Mouse (Mus musculus): ENCODE data around the gene Trpc4ap. TPM values are rescaled to one million over a fixed set of nuclear protein-coding genes. Genes with fewer than 3 reads are reported as not detected.
"Not testable (repeated sequence)": the region's sequence is repeated elsewhere in the genome, so short reads cannot be mapped to it uniquely, and the experiment has no call there.

The Trpc4ap gene
- total RNA-seq, 2 experiments from 2014 or later: 130 to 146 TPM

DNA sequence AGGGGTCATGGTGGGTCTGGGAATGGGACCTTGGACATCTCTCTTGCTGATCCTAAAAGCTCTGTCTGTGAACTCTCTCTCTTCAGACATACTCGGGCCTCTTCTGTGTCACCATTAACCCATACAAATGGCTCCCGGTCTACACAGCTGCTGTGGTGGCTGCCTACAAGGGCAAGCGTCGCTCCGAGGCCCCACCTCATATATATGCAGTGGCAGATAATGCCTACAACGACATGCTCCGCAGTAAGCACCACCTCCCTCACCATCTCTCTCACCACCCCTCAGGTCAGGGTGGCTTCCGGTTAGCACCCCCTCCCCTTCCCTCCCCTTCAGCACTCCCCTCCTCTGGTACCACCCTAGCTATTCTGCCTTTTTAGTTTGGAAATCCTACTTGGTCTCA lies 78.2 kb downstream of the Trpc4ap start:
- no peak for DNase-seq

DNA sequence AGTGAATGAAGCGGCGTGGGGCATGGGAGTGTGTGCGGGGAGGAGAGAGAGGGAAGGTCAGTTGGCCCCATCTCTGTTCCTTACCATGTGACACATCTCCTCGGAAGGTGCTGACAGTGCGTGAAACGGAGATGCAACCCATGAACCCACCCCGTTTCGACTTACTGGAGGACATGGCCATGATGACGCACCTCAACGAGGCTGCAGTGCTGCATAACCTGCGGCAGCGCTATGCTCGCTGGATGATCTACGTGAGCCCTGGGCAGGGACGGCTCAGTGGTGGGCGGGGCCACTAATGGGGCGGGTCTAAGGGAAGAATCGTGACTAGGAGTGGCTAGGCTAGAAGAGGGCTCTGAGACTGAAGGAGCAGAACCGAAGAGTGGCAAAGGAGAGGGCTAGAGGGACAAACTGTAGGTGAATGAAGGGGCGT lies 78.8 kb downstream of the Trpc4ap start:
- DNase-seq: peak; percentile 86 to 89

GRCm38 (mm10) chr2:155611834-155612550 lies 80.2 kb downstream of the Trpc4ap start:
- no peak for DNase-seq

- no peak for DNase-seq
Measured at GRCm38 (mm10) chr2:155610978-155611377, 81.2 kb downstream of the Trpc4ap start, which contains the start of gene Myh7b. Gene Myh7b, plus strand, starts transcription at chr2:155611212.

- no peak for DNase-seq
Measured at GRCm38 (mm10) chr2:155606360-155606759, 85.8 kb downstream of the Trpc4ap start.

DNA sequence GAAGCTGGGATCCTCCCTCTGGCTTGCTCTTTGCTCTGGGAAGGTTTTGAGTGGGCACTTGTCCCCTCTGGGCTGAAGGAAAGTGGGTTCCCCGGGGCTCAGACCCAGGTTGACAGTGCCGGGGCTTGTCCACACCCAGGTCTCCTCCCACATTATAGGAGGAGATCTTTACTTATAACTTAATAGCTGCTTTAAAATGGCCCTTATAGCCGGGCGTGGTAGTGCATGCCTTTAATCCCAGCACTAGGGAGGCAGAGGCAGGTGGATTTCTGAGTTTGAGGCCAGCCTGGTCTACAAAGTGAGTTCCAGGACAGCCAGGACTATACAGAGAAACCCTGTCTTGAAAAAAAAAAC lies 87.0 kb downstream of the Trpc4ap start:
- DNase-seq: not testable (repeated sequence)

GRCm38 (mm10) chr2:155604560-155605235 lies 87.5 kb downstream of the Trpc4ap start:
- no peak for DNase-seq

GRCm38 (mm10) chr2:155603707-155604106 lies 88.5 kb downstream of the Trpc4ap start:
- no peak for DNase-seq

DNA sequence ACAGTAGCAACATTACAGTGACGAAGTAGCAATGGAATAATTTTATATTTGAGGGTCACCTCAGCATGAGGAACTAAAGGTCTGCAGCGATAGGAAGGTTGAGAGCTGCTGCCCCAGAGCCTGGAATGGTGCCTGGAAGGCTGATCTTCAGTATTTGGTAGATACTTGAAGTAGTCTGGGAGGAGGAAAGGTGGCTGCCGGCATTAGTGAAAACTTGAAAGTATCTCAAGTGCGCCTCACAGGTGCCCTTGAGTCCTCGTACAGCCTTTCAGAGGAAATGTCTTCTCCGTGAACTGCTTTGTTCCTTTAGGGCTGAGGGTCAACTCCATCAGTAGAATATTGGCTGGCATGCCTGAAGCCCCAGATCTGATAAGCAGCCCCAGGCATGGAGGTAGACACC lies 96.7 kb downstream of the Trpc4ap start:
- no peak for DNase-seq

GRCm38 (mm10) chr2:155592854-155593283 lies 99.3 kb downstream of the Trpc4ap start:
- no peak for DNase-seq

DNA sequence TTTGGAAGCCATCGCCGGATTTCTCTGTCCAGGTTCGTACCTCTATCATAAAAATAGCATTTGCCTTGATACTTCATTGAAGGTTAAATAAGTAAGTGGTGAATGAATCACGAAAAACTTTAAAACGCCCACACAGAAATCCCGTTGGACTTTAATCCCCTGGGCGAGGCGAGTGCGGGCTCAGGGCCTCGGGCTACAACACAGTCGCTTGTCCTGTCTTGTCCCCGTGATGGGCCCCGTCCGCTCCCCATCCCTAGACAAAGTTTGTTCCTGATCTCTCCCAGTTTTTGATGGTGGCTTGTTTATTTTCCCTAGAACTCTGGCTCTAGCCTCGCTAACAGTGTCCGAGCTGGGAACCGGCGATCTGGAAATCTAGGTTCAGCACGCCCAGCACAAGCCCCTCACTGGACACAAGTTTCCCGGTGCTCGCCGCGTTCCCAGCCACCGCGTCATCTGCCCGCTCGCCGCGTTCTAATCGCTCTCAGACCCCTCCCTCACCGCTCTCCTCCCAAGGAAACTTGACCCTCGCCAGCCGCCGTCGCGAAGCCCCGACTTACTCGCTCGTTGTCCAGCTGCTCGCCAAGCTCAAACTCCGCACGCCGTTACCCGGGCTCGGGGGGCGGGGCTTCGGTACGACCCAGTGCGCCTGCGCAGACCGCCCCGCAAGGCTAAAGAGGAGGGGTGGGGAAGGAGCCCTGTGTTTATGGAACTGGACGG lies 99.9 kb downstream of the Trpc4ap start, which contains the start of gene Gss:
Gss (minus strand) TSS at position 674 of the 717 bp plus-strand sequence.
- peak; percentile 100 for DNase-seq

GRCm38 (mm10) chr2:155591676-155592075 lies 100.5 kb downstream of the Trpc4ap start:
- peak in 1 of 2 experiments; percentile 25 for DNase-seq

GRCm38 (mm10) chr2:155590876-155591275 lies 101.3 kb downstream of the Trpc4ap start:
- no peak for DNase-seq

DNA sequence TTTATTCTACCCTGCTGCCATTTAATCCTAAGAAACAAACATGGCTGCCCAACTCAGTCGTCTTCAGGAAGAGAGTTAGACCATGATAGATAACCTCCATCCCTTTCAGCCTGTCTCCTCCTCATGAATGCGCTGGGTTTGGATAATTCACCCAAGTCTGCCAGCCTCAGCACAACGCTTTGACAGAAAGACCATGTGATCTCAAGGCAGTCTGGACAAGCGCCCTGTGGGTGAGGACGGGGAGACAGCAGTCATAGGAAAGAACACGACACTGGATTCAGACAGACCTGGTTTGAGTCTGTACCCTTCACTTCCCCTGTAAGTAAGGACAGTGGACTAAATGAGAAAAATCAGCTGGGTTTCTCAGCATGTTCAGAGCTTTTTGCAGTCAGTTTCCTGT lies 102.7 kb downstream of the Trpc4ap start:
- DNase-seq: no peak

- DNase-seq: no peak
Measured at GRCm38 (mm10) chr2:155588136-155588535, 104.0 kb downstream of the Trpc4ap start.

DNA sequence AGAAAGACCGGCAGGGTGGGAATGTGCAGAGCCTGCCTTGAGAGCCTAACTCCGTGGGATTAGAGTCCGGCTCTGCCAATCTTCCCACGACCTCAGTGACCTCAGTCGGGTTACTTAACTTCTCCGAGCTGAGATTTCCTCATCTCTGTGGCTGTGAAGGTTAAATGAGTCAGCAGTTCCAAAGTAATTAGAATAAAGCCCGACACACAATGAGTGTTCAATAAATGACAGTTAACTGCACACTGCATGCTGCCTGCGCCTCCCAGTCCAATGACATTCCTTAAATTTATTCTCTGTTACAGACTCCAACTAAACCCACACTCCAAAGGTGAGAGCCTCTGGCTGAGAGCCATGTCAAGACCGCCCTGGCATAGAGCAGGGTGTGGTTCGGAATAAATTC lies 106.7 kb downstream of the Trpc4ap start:
- peak; percentile 51 to 59 for DNase-seq

DNA sequence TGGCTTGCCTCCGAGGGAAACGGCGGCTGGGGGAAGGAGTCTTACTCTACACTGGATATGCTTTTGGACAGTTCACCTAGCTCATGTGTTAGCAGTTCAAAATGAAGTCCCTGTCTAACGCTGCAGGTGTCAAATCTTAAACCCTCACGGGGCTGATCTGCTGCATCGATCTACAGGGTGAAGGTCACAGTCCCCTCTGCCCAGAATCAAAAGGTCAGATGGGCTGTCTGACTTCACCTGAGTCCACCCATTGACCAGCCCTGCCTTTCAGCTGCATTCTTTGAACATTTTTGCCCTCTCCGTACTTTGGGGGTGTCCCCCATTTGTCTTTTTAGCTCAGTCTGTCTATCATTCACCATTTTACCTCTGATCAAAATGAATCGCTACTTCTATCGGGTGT lies 107.1 kb downstream of the Trpc4ap start:
- DNase-seq: no peak

Small RNA genes within 50 kb of the gene (microRNA-seq; reads per million reads assigned to microRNA genes)
- gene Mir499: 11.9 reads per million, percentile 28 among the genes with 10 or more reads in this experiment

Other genes starting within 250 kb of the Trpc4ap start
- gene Ncoa6, start 218.5 kb downstream of the Trpc4ap start, total RNA-seq (2021): 10 to 100 TPM; 40.1 to 41.2 TPM
- gene Acss2, start 174.4 kb downstream of the Trpc4ap start, total RNA-seq (2021): 100 to 1,000 TPM in 1 of 2 experiments, 10 to 100 TPM in 1; 80.9 to 128 TPM
- 1 to 10 TPM; 2.3 to 5.1 TPM for gene Ggt7, start 174.1 kb downstream of the Trpc4ap start, total RNA-seq (2021)
- gene Gss, start 99.6 kb downstream of the Trpc4ap start, total RNA-seq (2021): 10 to 100 TPM; 54.2 to 74.3 TPM
- gene Myh7b, start 81.2 kb downstream of the Trpc4ap start, total RNA-seq (2021): under 1 TPM; 0.03 to 0.07 TPM
- 10 to 100 TPM; 42.3 to 46.9 TPM for gene Edem2, start 37.1 kb upstream of the Trpc4ap start, total RNA-seq (2021)
- not detected for gene Gm17581, start 43.5 kb upstream of the Trpc4ap start, total RNA-seq (2021)
- 10 to 100 TPM; 27.0 to 72.3 TPM for gene Procr, start 58.7 kb upstream of the Trpc4ap start, total RNA-seq (2021)
- gene Mmp24, start 83.0 kb upstream of the Trpc4ap start, total RNA-seq (2021): 1 to 10 TPM; 1.4 to 1.7 TPM
- gene BC029722, start 127.0 kb upstream of the Trpc4ap start, total RNA-seq (2021): 100 to 1,000 TPM; 185 to 198 TPM
- gene Eif6, start 134.5 kb upstream of the Trpc4ap start, total RNA-seq (2021): 100 to 1,000 TPM; 158 to 163 TPM
- gene Fam83c, start 142.5 kb upstream of the Trpc4ap start, total RNA-seq (2021): not detected
- 100 to 1,000 TPM; 103 to 126 TPM for gene Uqcc1, start 237.9 kb upstream of the Trpc4ap start, total RNA-seq (2021)
- not detected for gene Gm15557, start 248.3 kb upstream of the Trpc4ap start, total RNA-seq (2021)